Mouse (Mus musculus): ENCODE results near the gene Ppp1r9a. TPM values are rescaled to one million over a fixed set of nuclear protein-coding genes. Genes with fewer than 3 reads are reported as not detected.

Ppp1r9a gene
- polyA plus RNA-seq, 1 experiment, result 0.04 TPM

GRCm38 (mm10) chr6:5079108-5079507, 176.4 kb downstream of the Ppp1r9a start:
- H3ac ChIP-seq (ENCODE audit: control insufficient read depth, insufficient read length, low read depth), result no peak overlapping the region
- no peaks in the 10 kb centered on the region for H3K79me2 ChIP-seq (ENCODE audit: control insufficient read depth, insufficient read depth)
- no peaks in the 10 kb centered on the region for H3K79me3 ChIP-seq (ENCODE audit: low read depth)
- TF ChIP-seq MYOG (IDR thresholded peaks at IDR 0.05; ENCODE audit: control insufficient read depth, extremely low read depth, insufficient read length), result no peak
- TF ChIP-seq MAX (IDR thresholded peaks at IDR 0.05), result no peak
- H3K27me3 ChIP-seq (ENCODE audit: control insufficient read depth, insufficient read depth, insufficient read length), result no peaks in the 10 kb centered on the region
- H3K36me3 ChIP-seq (ENCODE audit: control insufficient read depth, insufficient read depth), result no peaks in the 10 kb centered on the region
- no peak overlapping the region for H3K4me3 ChIP-seq (ENCODE audit: insufficient read depth, poor library complexity, severe bottlenecking)

- Histone ChIP-seq H3ac (ENCODE audit: control insufficient read depth, insufficient read length, low read depth) (no peak overlapping the region), H3K79me2 (ENCODE audit: control insufficient read depth, insufficient read depth) (no peaks in the 10 kb centered on the region), H3K4me3 (ENCODE audit: insufficient read depth, poor library complexity, severe bottlenecking) (no peak overlapping the region), H3K27me3 (ENCODE audit: control insufficient read depth, insufficient read depth, insufficient read length) (no peaks in the 10 kb centered on the region), H3K79me3 (ENCODE audit: low read depth) (no peaks in the 10 kb centered on the region), H3K36me3 (ENCODE audit: control insufficient read depth, insufficient read depth) (no peaks in the 10 kb centered on the region)
- TF ChIP-seq CEBPB (IDR thresholded peaks at IDR 0.05; ENCODE audit: low read depth) (no peak), USF1 (IDR thresholded peaks at IDR 0.05; ENCODE audit: low read depth) (no peak), MYOG (IDR thresholded peaks at IDR 0.05; ENCODE audit: control insufficient read depth, extremely low read depth, insufficient read length) (no peak), MAX (IDR thresholded peaks at IDR 0.05) (no peak), MYOD1 (IDR thresholded peaks at IDR 0.05; ENCODE audit: control insufficient read depth, insufficient read length, low read depth) (no peak), CTCF (IDR thresholded peaks at IDR 0.05; ENCODE audit: control insufficient read depth, insufficient read depth, insufficient read length) (no peak), FOSL1 (IDR thresholded peaks at IDR 0.05; ENCODE audit: insufficient read depth, low read length, poor library complexity, severe bottlenecking) (no peak)
These were observed 177.4 kb downstream of the Ppp1r9a start for GRCm38 (mm10) chr6:5080094-5080493.

- Histone ChIP-seq H3K36me3 (ENCODE audit: control insufficient read depth, insufficient read depth) (no peaks in the 10 kb centered on the region), H3K79me3 (ENCODE audit: low read depth) (no peaks in the 10 kb centered on the region), H3K27me3 (ENCODE audit: control insufficient read depth, insufficient read depth, insufficient read length) (no peaks in the 10 kb centered on the region), H3K79me2 (ENCODE audit: control insufficient read depth, insufficient read depth) (no peaks in the 10 kb centered on the region), H3ac (ENCODE audit: control insufficient read depth, insufficient read length, low read depth) (no peak overlapping the region), H3K4me3 (ENCODE audit: insufficient read depth, poor library complexity, severe bottlenecking) (no peak overlapping the region)
- no peak for TF ChIP-seq MYOG (IDR thresholded peaks at IDR 0.05; ENCODE audit: control insufficient read depth, extremely low read depth, insufficient read length)
- no peak for TF ChIP-seq FOSL1 (IDR thresholded peaks at IDR 0.05; ENCODE audit: insufficient read depth, low read length, poor library complexity, severe bottlenecking)
- TF ChIP-seq CTCF (IDR thresholded peaks at IDR 0.05; ENCODE audit: control insufficient read depth, insufficient read depth, insufficient read length), result no peak
- TF ChIP-seq MAX (IDR thresholded peaks at IDR 0.05), result no peak
- TF ChIP-seq MYOD1 (IDR thresholded peaks at IDR 0.05; ENCODE audit: control insufficient read depth, insufficient read length, low read depth), result no peak
- TF ChIP-seq CEBPB (IDR thresholded peaks at IDR 0.05; ENCODE audit: low read depth), result no peak
- no peak for TF ChIP-seq USF1 (IDR thresholded peaks at IDR 0.05; ENCODE audit: low read depth)
These were observed 177.8 kb downstream of the Ppp1r9a start for GRCm38 (mm10) chr6:5080496-5080895.

GRCm38 (mm10) chr6:5081099-5081498, 178.4 kb downstream of the Ppp1r9a start:
- Histone ChIP-seq H3K79me3 (ENCODE audit: low read depth) (no peaks in the 10 kb centered on the region), H3K79me2 (ENCODE audit: control insufficient read depth, insufficient read depth) (no peaks in the 10 kb centered on the region)

GRCm38 (mm10) chr6:5082144-5082543, 179.4 kb downstream of the Ppp1r9a start:
- no peaks in the 10 kb centered on the region for H3K79me2 ChIP-seq (ENCODE audit: control insufficient read depth, insufficient read depth)
- H3ac ChIP-seq (ENCODE audit: control insufficient read depth, insufficient read length, low read depth), result no peak overlapping the region
- TF ChIP-seq FOSL1 (IDR thresholded peaks at IDR 0.05; ENCODE audit: insufficient read depth, low read length, poor library complexity, severe bottlenecking) (no peak), MAX (IDR thresholded peaks at IDR 0.05) (no peak), MYOG (IDR thresholded peaks at IDR 0.05; ENCODE audit: control insufficient read depth, extremely low read depth, insufficient read length) (no peak), MYOD1 (IDR thresholded peaks at IDR 0.05; ENCODE audit: control insufficient read depth, insufficient read length, low read depth) (no peak), CEBPB (IDR thresholded peaks at IDR 0.05; ENCODE audit: low read depth) (no peak), USF1 (IDR thresholded peaks at IDR 0.05; ENCODE audit: low read depth) (no peak), CTCF (IDR thresholded peaks at IDR 0.05; ENCODE audit: control insufficient read depth, insufficient read depth, insufficient read length) (no peak)
- no peaks in the 10 kb centered on the region for H3K79me3 ChIP-seq (ENCODE audit: low read depth)
- no peaks in the 10 kb centered on the region for H3K27me3 ChIP-seq (ENCODE audit: control insufficient read depth, insufficient read depth, insufficient read length)
- no peak overlapping the region for H3K4me3 ChIP-seq (ENCODE audit: insufficient read depth, poor library complexity, severe bottlenecking)
- no peaks in the 10 kb centered on the region for H3K36me3 ChIP-seq (ENCODE audit: control insufficient read depth, insufficient read depth)

More at GRCm38 (mm10) chr6:5081099-5081498, 178.4 kb downstream of the Ppp1r9a start:
- no peaks in the 10 kb centered on the region for H3K27me3 ChIP-seq (ENCODE audit: control insufficient read depth, insufficient read depth, insufficient read length)
- H3K36me3 ChIP-seq (ENCODE audit: control insufficient read depth, insufficient read depth), result no peaks in the 10 kb centered on the region
- TF ChIP-seq USF1 (IDR thresholded peaks at IDR 0.05; ENCODE audit: low read depth) (no peak), CEBPB (IDR thresholded peaks at IDR 0.05; ENCODE audit: low read depth) (no peak)
- H3ac ChIP-seq (ENCODE audit: control insufficient read depth, insufficient read length, low read depth), result no peak overlapping the region
- no peak overlapping the region for H3K4me3 ChIP-seq (ENCODE audit: insufficient read depth, poor library complexity, severe bottlenecking)

- H3K27me3 ChIP-seq (ENCODE audit: control insufficient read depth, insufficient read depth, insufficient read length), result no peaks in the 10 kb centered on the region
- no peak for TF ChIP-seq MYOD1 (IDR thresholded peaks at IDR 0.05; ENCODE audit: control insufficient read depth, insufficient read length, low read depth)
- TF ChIP-seq USF1 (IDR thresholded peaks at IDR 0.05; ENCODE audit: low read depth), result no peak
- no peak for TF ChIP-seq MAX (IDR thresholded peaks at IDR 0.05)
- no peak for TF ChIP-seq FOSL1 (IDR thresholded peaks at IDR 0.05; ENCODE audit: insufficient read depth, low read length, poor library complexity, severe bottlenecking)
- no peak for TF ChIP-seq CEBPB (IDR thresholded peaks at IDR 0.05; ENCODE audit: low read depth)
- TF ChIP-seq MYOG (IDR thresholded peaks at IDR 0.05; ENCODE audit: control insufficient read depth, extremely low read depth, insufficient read length), result no peak
- no peak for TF ChIP-seq CTCF (IDR thresholded peaks at IDR 0.05; ENCODE audit: control insufficient read depth, insufficient read depth, insufficient read length)
- no peaks in the 10 kb centered on the region for H3K79me2 ChIP-seq (ENCODE audit: control insufficient read depth, insufficient read depth)
- no peaks in the 10 kb centered on the region for H3K79me3 ChIP-seq (ENCODE audit: low read depth)
- no peak overlapping the region for H3K4me3 ChIP-seq (ENCODE audit: insufficient read depth, poor library complexity, severe bottlenecking)
- no peak overlapping the region for H3ac ChIP-seq (ENCODE audit: control insufficient read depth, insufficient read length, low read depth)
- H3K36me3 ChIP-seq (ENCODE audit: control insufficient read depth, insufficient read depth), result no peaks in the 10 kb centered on the region
These were observed 180.0 kb downstream of the Ppp1r9a start for GRCm38 (mm10) chr6:5082740-5083139.
